Mouse (Mus musculus): ENCODE results near the gene Nek1. TPM values are rescaled to one million over a fixed set of nuclear protein-coding genes. Genes with fewer than 3 reads are reported as not detected.

Nek1 gene
- 23.7 and 24.2 TPM in 2 replicates for polyA plus RNA-seq (2015; fragmentation: Nextera tagmentation; extraction: Ambion mirVana)

GRCm38 (mm10) chr8:60992910-60993638 is at the start of gene Nek1:
Gene Nek1, plus strand, starts transcription at chr8:60993195.

GRCm38 (mm10) chr8:60982701-60983687 is 10.0 kb upstream of the Nek1 start, which contains the start of gene Clcn3:
Gene Clcn3, minus strand, starts transcription at chr8:60983300.

Other genes starting within 250 kb of the Nek1 start
- 89.9 and 93.2 TPM in 2 replicates for gene Hpf1, start 102.8 kb upstream of the Nek1 start, polyA plus RNA-seq (2015; fragmentation: Nextera tagmentation; extraction: Ambion mirVana)
- gene Clcn3, start 9.9 kb upstream of the Nek1 start, polyA plus RNA-seq (2015; fragmentation: Nextera tagmentation; extraction: Ambion mirVana) = 72.4 and 76.0 TPM in 2 replicates
- gene Sh3rf1, start 230.7 kb downstream of the Nek1 start, polyA plus RNA-seq (2015; fragmentation: Nextera tagmentation; extraction: Ambion mirVana) = 16.3 and 18.2 TPM in 2 replicates

Data from neural tube, postnatal 0 days (tissue).